Mouse (Mus musculus): ENCODE measurements around the gene Anxa7. TPM values are rescaled to one million over a fixed set of nuclear protein-coding genes. Genes with fewer than 3 reads are reported as not detected.

Gene Anxa7
- polyA plus RNA-seq, 1 experiment, result 127 TPM

DNA sequence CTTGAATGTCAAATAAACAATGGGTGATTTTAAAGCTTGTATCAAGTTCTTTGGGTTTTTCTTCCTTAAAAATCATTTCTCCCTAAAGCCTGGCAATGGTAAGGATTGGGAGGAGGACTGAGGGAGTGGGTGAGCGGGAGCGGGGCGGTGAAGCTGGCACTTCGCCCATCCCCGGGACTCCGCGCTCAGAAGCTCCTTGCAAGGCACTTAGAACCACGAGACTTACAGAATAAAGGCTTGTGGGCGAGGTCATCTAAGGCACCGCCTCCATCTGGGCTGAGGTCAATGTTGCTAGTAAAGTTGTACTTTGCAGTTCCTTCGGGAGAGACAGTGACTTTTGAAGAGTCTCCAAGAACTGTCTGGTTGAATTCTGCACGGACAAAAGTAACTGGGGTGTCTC, 32.7 kb downstream of the Anxa7 start:
- Histone ChIP-seq H3K4me1 (ENCODE audit: control insufficient read depth, insufficient read depth, low read length) (no peaks in the 10 kb centered on the region), H3K4me3 (ENCODE audit: insufficient read depth, low read length) (no peak overlapping the region), H3K27ac (ENCODE audit: insufficient read depth, low read length) (no peak overlapping the region)
- TF ChIP-seq POLR2A (IDR thresholded peaks at IDR 0.05; ENCODE audit: low read depth, low read length), result no peak
- no peak for TF ChIP-seq CTCF (IDR thresholded peaks at IDR 0.05; ENCODE audit: borderline replicate concordance, insufficient read depth, low read length)

GRCm38 (mm10) chr14:20442252-20442651, 37.7 kb downstream of the Anxa7 start:
- TF ChIP-seq CTCF (IDR thresholded peaks at IDR 0.05; ENCODE audit: borderline replicate concordance, insufficient read depth, low read length) (no peak), POLR2A (IDR thresholded peaks at IDR 0.05; ENCODE audit: low read depth, low read length) (no peak)
- Histone ChIP-seq H3K4me1 (ENCODE audit: control insufficient read depth, insufficient read depth, low read length) (no peaks in the 10 kb centered on the region), H3K4me3 (ENCODE audit: insufficient read depth, low read length) (no peak overlapping the region), H3K27ac (ENCODE audit: insufficient read depth, low read length) (no peak overlapping the region)

DNA sequence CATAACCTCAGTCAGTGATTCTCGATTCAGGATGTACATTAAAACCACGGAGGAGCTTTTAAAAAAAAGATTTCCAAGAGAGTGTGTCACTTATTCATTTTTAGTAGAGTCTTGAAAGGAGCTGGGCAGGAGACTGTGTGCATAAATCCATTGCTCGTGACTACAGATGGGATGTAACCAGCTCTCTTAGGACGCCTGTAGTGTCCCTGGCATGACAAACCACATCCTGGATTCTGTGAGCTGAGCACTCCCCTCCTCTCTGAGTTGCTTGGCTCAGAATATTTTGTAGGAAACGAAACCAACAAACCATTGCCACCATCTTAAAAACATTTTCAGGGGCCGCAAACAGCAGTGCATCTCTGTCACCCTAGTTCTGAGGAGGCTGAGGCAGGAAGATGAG, 43.0 kb downstream of the Anxa7 start:
- H3K4me1 ChIP-seq (ENCODE audit: control insufficient read depth, insufficient read depth, low read length), result no peaks in the 10 kb centered on the region; the same call in 1 of the 2 replicates
- TF ChIP-seq POLR2A (IDR thresholded peaks at IDR 0.05; ENCODE audit: low read depth, low read length), result no peak
- no peak overlapping the region for H3K4me3 ChIP-seq (ENCODE audit: insufficient read depth, low read length)
- no peak overlapping the region for H3K27ac ChIP-seq (ENCODE audit: insufficient read depth, low read length)

GRCm38 (mm10) chr14:20432420-20432819, 47.5 kb downstream of the Anxa7 start:
- no peak for TF ChIP-seq CTCF (IDR thresholded peaks at IDR 0.05; ENCODE audit: borderline replicate concordance, insufficient read depth, low read length)
- TF ChIP-seq POLR2A (IDR thresholded peaks at IDR 0.05; ENCODE audit: low read depth, low read length), result no peak
- Histone ChIP-seq H3K27ac (ENCODE audit: insufficient read depth, low read length) (no peak overlapping the region), H3K4me1 (ENCODE audit: control insufficient read depth, insufficient read depth, low read length) (no peaks in the 10 kb centered on the region; the same call in 1 of the 2 replicates), H3K4me3 (ENCODE audit: insufficient read depth, low read length) (no peak overlapping the region)

DNA sequence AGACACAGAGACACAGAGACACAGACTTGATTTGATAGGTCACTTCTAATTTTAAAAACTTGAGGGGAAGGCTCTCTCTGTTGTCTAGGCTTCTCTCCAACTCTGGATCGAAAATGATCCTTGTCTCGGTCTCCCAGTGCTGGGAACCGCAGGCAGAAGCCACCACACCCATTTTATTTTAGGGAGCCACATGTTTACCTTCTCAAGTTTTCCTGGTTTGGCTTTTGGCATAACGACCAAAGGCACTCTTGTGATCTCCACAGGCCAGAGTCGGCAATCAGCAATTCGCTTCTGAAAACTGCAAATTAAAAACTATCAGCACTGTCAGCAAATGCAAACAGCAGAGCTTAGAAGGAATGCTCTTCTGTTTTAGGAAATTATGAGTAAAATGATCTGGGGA, 48.2 kb downstream of the Anxa7 start:
- no peaks in the 10 kb centered on the region; the same call in 1 of the 2 replicates for H3K4me1 ChIP-seq (ENCODE audit: control insufficient read depth, insufficient read depth, low read length)
- TF ChIP-seq POLR2A (IDR thresholded peaks at IDR 0.05; ENCODE audit: low read depth, low read length), result no peak
- TF ChIP-seq CTCF (IDR thresholded peaks at IDR 0.05; ENCODE audit: borderline replicate concordance, insufficient read depth, low read length), result no peak
- H3K4me3 ChIP-seq (ENCODE audit: insufficient read depth, low read length), result no peak overlapping the region
- H3K27ac ChIP-seq (ENCODE audit: insufficient read depth, low read length), result peak overlapping the region; percentile 31; the same call in 1 of the 2 replicates

DNA sequence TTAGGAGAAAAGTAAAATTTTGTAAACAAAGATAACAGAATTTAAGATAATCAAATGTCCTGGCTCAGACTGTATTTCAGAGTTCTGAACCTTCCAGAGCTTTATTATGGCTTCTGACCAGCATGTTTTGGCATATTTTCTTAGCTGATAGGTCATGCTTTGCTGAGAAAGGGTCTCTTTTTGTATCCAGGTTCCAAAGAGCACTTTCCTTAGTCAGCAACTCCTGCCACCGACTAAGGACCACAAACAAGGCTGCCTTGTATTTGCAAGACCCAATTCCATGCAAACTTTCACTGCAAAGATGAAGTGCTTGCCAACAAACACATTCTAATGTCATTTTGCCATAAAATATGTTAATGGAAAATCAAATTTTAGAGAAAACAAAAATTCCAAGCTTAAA, 50.1 kb downstream of the Anxa7 start:
- H3K27ac ChIP-seq (ENCODE audit: insufficient read depth, low read length), result no peak overlapping the region
- peaks cover 4% of the 10 kb centered on the region for H3K4me1 ChIP-seq (ENCODE audit: control insufficient read depth, insufficient read depth, low read length)
- no peak overlapping the region for H3K4me3 ChIP-seq (ENCODE audit: insufficient read depth, low read length)
- TF ChIP-seq POLR2A (IDR thresholded peaks at IDR 0.05; ENCODE audit: low read depth, low read length) (no peak), CTCF (IDR thresholded peaks at IDR 0.05; ENCODE audit: borderline replicate concordance, insufficient read depth, low read length) (no peak)

DNA sequence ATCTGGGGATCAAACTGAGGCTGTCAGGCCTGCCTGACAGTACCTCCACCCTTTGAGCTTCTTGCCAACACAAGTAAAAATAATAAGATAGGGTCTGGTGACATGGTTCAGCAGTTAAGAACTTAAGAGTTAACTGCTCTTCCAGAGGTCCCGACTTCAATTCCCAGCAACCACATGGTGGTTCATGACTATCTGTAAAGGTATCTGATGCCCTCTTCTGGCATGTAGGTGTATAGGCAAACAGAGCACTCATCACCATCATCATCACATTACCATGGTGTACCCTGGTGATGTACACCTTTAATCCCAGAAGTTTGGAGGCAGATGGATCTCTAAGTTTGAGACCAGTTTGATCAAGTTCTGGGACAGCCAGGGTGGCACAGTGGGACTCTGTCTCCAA, 51.3 kb downstream of the Anxa7 start:
- peaks cover 10% of the 10 kb centered on the region for H3K4me1 ChIP-seq (ENCODE audit: control insufficient read depth, insufficient read depth, low read length)
- no peak overlapping the region for H3K4me3 ChIP-seq (ENCODE audit: insufficient read depth, low read length)
- H3K27ac ChIP-seq (ENCODE audit: insufficient read depth, low read length), result no peak overlapping the region
- TF ChIP-seq POLR2A (IDR thresholded peaks at IDR 0.05; ENCODE audit: low read depth, low read length), result no peak
- no peak for TF ChIP-seq CTCF (IDR thresholded peaks at IDR 0.05; ENCODE audit: borderline replicate concordance, insufficient read depth, low read length)

DNA sequence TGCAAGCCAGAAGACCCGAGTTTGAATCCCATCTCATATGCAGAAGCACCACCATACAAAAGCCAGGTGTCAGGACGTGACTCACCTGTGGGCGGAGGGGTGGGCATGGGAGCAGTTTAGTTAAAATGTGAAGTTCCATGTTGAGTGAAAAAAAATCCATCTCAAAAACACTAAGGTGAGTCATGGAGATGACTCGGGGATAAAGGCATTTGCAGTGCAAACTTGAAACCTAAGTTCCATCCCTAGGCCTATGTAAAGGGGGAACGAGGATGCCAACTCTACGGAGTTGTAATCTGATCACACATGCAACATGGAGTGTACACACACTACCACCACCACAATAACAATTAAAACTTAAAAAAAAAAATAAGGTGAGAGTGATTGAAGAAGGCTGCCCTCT, 56.9 kb downstream of the Anxa7 start:
- Histone ChIP-seq H3K27ac (ENCODE audit: insufficient read depth, low read length) (peak overlapping the region; percentile 35; the same call in 1 of the 2 replicates), H3K4me1 (ENCODE audit: control insufficient read depth, insufficient read depth, low read length) (peaks cover 19% of the 10 kb centered on the region)
- TF ChIP-seq CTCF (IDR thresholded peaks at IDR 0.05; ENCODE audit: borderline replicate concordance, insufficient read depth, low read length), result no peak
- TF ChIP-seq POLR2A (IDR thresholded peaks at IDR 0.05; ENCODE audit: low read depth, low read length), result no peak

DNA sequence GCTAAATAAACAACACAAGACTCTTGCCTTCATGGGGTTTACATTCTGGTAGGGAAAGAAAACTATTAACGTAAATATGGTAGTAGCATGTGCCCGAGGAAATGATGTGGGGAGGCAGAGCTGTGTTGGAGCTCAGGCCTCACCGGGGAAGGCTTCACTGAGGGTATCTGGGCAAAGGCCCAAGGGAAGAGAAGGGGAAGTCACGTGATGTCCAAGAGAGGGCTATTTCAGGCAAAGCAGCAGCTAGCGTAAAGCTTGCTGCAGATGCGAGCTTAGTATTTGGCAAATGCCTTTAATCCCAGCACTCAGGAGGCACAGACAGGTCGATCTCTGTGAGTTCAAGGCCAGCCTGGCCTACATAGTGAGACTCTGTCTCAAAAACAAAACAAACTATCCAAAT, 57.7 kb downstream of the Anxa7 start:
- peaks cover 19% of the 10 kb centered on the region for H3K4me1 ChIP-seq (ENCODE audit: control insufficient read depth, insufficient read depth, low read length)
- H3K27ac ChIP-seq (ENCODE audit: insufficient read depth, low read length), result no peak overlapping the region
- TF ChIP-seq POLR2A (IDR thresholded peaks at IDR 0.05; ENCODE audit: low read depth, low read length) (no peak), CTCF (IDR thresholded peaks at IDR 0.05; ENCODE audit: borderline replicate concordance, insufficient read depth, low read length) (no peak)
- H3K4me3 ChIP-seq (ENCODE audit: insufficient read depth, low read length), result no peak overlapping the region

More for the DNA sequence above, 56.9 kb downstream of the Anxa7 start:
- H3K4me3 ChIP-seq (ENCODE audit: insufficient read depth, low read length), result no peak overlapping the region

Other genes starting within 250 kb of the Anxa7 start
- gene Kcnk16, start 210.9 kb downstream of the Anxa7 start, polyA plus RNA-seq (2011; ENCODE audit: insufficient read length, low read depth, missing spikeins), result not detected in 2 replicates
- gene Nudt13, start 185.4 kb downstream of the Anxa7 start, polyA plus RNA-seq (2011; ENCODE audit: insufficient read length, low read depth, missing spikeins), result 10.4 and 11.1 TPM in 2 replicates
- 36.4 and 38.2 TPM in 2 replicates for gene Ecd, start 132.0 kb downstream of the Anxa7 start, polyA plus RNA-seq (2011; ENCODE audit: insufficient read length, low read depth, missing spikeins)
- 34.2 and 39.7 TPM in 2 replicates for gene Fam149b, start 132.0 kb downstream of the Anxa7 start, polyA plus RNA-seq (2011; ENCODE audit: insufficient read length, low read depth, missing spikeins)
- gene Dnajc9, start 91.2 kb downstream of the Anxa7 start, polyA plus RNA-seq (2011; ENCODE audit: insufficient read length, low read depth, missing spikeins), result 58.0 and 76.8 TPM in 2 replicates
- gene Mrps16, start 86.5 kb downstream of the Anxa7 start, polyA plus RNA-seq (2011; ENCODE audit: insufficient read length, low read depth, missing spikeins), result 63.6 and 65.0 TPM in 2 replicates
- gene Cfap70, start 27.9 kb downstream of the Anxa7 start, polyA plus RNA-seq (2011; ENCODE audit: insufficient read length, low read depth, missing spikeins), result 1.4 TPM in 1 of 2 replicates, not detected in the other
- 1.2 TPM in 2 replicates for gene Mss51, start 16.8 kb upstream of the Anxa7 start, polyA plus RNA-seq (2011; ENCODE audit: insufficient read length, low read depth, missing spikeins)
- 80.3 and 93.9 TPM in 2 replicates for gene Ppp3cb, start 66.4 kb upstream of the Anxa7 start, polyA plus RNA-seq (2011; ENCODE audit: insufficient read length, low read depth, missing spikeins)
- 7.1 and 8.4 TPM in 2 replicates for gene Usp54, start 160.9 kb upstream of the Anxa7 start, polyA plus RNA-seq (2011; ENCODE audit: insufficient read length, low read depth, missing spikeins)
- gene Myoz1, start 176.4 kb upstream of the Anxa7 start, polyA plus RNA-seq (2011; ENCODE audit: insufficient read length, low read depth, missing spikeins), result not detected in 2 replicates
- 0.33 TPM in 1 of 2 replicates, not detected in the other for gene Synpo2l, start 188.2 kb upstream of the Anxa7 start, polyA plus RNA-seq (2011; ENCODE audit: insufficient read length, low read depth, missing spikeins)
- gene Sec24c, start 194.2 kb upstream of the Anxa7 start, polyA plus RNA-seq (2011; ENCODE audit: insufficient read length, low read depth, missing spikeins), result 85.1 and 91.8 TPM in 2 replicates
- gene Fut11, start 214.8 kb upstream of the Anxa7 start, polyA plus RNA-seq (2011; ENCODE audit: insufficient read length, low read depth, missing spikeins), result 14.5 and 24.4 TPM in 2 replicates
- 99.8 and 109 TPM in 2 replicates for gene Chchd1, start 222.9 kb upstream of the Anxa7 start, polyA plus RNA-seq (2011; ENCODE audit: insufficient read length, low read depth, missing spikeins)
- gene Zswim8, start 227.4 kb upstream of the Anxa7 start, polyA plus RNA-seq (2011; ENCODE audit: insufficient read length, low read depth, missing spikeins), result 125 and 130 TPM in 2 replicates

All from embryonic fibroblast, embryonic 13.5 days (primary cell).